Mouse (Mus musculus) stomach, postnatal 0 days (tissue): ENCODE measurements at regions not wholly inside any gene's neighbourhood (a gene's known extent, or its start where the extent isn't known, plus 50 kb on each side); places are given as distances from the start of the nearest gene placed in this dataset.

Experiments
- ATAC-seq: fragments of 200-750 bp; cut with Nextera tagmentation; 2 replicates; pipeline ENCODE4 v1.8.0; 2017; ENCODE audit not compliant: low FRiP score, low TSS enrichment
- DNase-seq: peaks from one replicate; pipeline ENCODE4 v3.0.0-alpha.2; 2016; ENCODE audit warnings: low spot score
- H3K27ac ChIP-seq: fragments of 300-500 bp; sonication (generic); replicated peaks from 2 replicates; pipeline ENCODE4 v1.5.1; 2014; ENCODE audit warnings: mild to moderate bottlenecking, control low read depth
- H3K27me3 ChIP-seq: fragments of 300-500 bp; sonication (generic); 2 replicates; pipeline ENCODE4 v1.6.1; 2014; ENCODE audit warnings: low read length; ENCODE audit not compliant: control insufficient read depth, insufficient read depth
- H3K36me3 ChIP-seq: fragments of 300-500 bp; sonication (generic); 2 replicates; pipeline ENCODE4 v1.6.1; 2014; ENCODE audit warnings: low read length, mixed read lengths; ENCODE audit not compliant: control insufficient read depth, insufficient read depth
- H3K4me1 ChIP-seq: fragments of 300-500 bp; sonication (generic); replicated peaks from 2 replicates; pipeline ENCODE4 v1.6.1; 2014; ENCODE audit warnings: antibody characterized with exemption; ENCODE audit not compliant: control insufficient read depth, insufficient read depth
- H3K4me2 ChIP-seq: fragments of 300-500 bp; sonication (generic); replicated peaks from 2 replicates; pipeline ENCODE4 v1.6.1; 2014; ENCODE audit warnings: low read depth, mild to moderate bottlenecking, control low read depth, moderate library complexity
- H3K4me3 ChIP-seq: fragments of 300-500 bp; sonication (generic); 2 replicates; pipeline ENCODE4 v1.5.1; 2014; ENCODE audit warnings: low read depth, low read length, control low read depth
- H3K9ac ChIP-seq: fragments of 300-500 bp; sonication (generic); 2 replicates; pipeline ENCODE4 v1.6.1; 2014; ENCODE audit warnings: mild to moderate bottlenecking, low read length, control low read depth, mixed read lengths
- H3K9me3 ChIP-seq: fragments of 300-500 bp; sonication (generic); 2 replicates; pipeline ENCODE4 v1.6.1; 2016; ENCODE audit warnings: low read length; ENCODE audit not compliant: control insufficient read depth
- CTCF ChIP-seq: IDR thresholded peaks from 2 replicates; pipeline ENCODE4 v1.5.1; 2016; ENCODE audit warnings: antibody characterized with exemption, low read depth, mild to moderate bottlenecking, moderate library complexity
- EP300 ChIP-seq: optimal IDR thresholded peaks from 2 replicates; pipeline ENCODE3; 2016; ENCODE audit warnings: antibody characterized with exemption
- WGBS: fragments of 180-500 bp; shearing (Covaris S2); extraction: QIAGEN DNeasy Blood & Tissue Kit; methylation state at CpG from one replicate; pipeline ENCODE4 v1.1.7; 2014; 5-methylcytosine and 5-hydroxymethylcytosine counted together

- no peak for TF ChIP-seq CTCF
- TF ChIP-seq EP300, result no peak
- Histone ChIP-seq H3K27ac (no peak overlapping the region), H3K4me2 (no peak overlapping the region), H3K4me3 (no peak overlapping the region), H3K9ac (no peak overlapping the region), H3K27me3 (no peaks in the 10 kb centered on the region), H3K9me3 (no peaks in the 10 kb centered on the region), H3K36me3 (no peaks in the 10 kb centered on the region), H3K4me1 (no peaks in the 10 kb centered on the region)
- 51% methylated on average over 4 of the region's 4 CpGs for WGBS
- DNase-seq (no peak), ATAC-seq (no peak)
These were observed 298.6 kb upstream of the Car10 start for GRCm38 (mm10) chr11:92799267-92799666.
